Mouse (Mus musculus): ENCODE measurements around the gene Mbl2. TPM values are rescaled to one million over a fixed set of nuclear protein-coding genes. Genes with fewer than 3 reads are reported as not detected.
"Not testable (repeated sequence)": the region's sequence is repeated elsewhere in the genome, so short reads cannot be mapped to it uniquely, and the experiment has no call there.

The Mbl2 gene
- polyA plus RNA-seq (2015; fragmentation: Nextera tagmentation; extraction: Ambion mirVana), result not detected in 2 replicates

- Histone ChIP-seq H3K27me3 (no peaks in the 10 kb centered on the region), H3K9me3 (replicated peaks) (no peaks in the 10 kb centered on the region), H3K4me2 (no peak within 1 kb of the TSS), H3K4me3 (no peak within 1 kb of the TSS), H3K4me1 (replicated peaks) (no peaks in the 10 kb centered on the region), H3K9ac (no peak within 1 kb of the TSS), H3K27ac (no peak within 1 kb of the TSS), H3K36me3 (no peaks in the 10 kb centered on the region)
- ATAC-seq (replicated peaks; ENCODE audit: insufficient number of reproducible peaks, insufficient read depth, low FRiP score, low read depth), result no peak
- 89% methylated on average over 3 of the region's 3 CpGs for WGBS
Measured at GRCm38 (mm10) chr19:30232691-30233090, at the start of gene Mbl2. TSS of gene Mbl2 (plus strand) at chr19:30232942.

GRCm38 (mm10) chr19:30185536-30185935 is 47.2 kb upstream of the Mbl2 start:
- Histone ChIP-seq H3K4me2 (no peak overlapping the region), H3K9ac (no peak overlapping the region), H3K36me3 (no peaks in the 10 kb centered on the region), H3K27ac (no peak overlapping the region), H3K4me3 (no peak overlapping the region), H3K4me1 (replicated peaks) (no peaks in the 10 kb centered on the region), H3K9me3 (replicated peaks) (peaks cover 9% of the 10 kb centered on the region; the same call in 1 of the 2 replicates), H3K27me3 (no peaks in the 10 kb centered on the region)
- no peak for ATAC-seq (replicated peaks; ENCODE audit: insufficient number of reproducible peaks, insufficient read depth, low FRiP score, low read depth)
- 67% methylated on average over 2 of the region's 2 CpGs for WGBS

- peaks cover 9% of the 10 kb centered on the region; the same call in 1 of the 2 replicates for H3K9me3 ChIP-seq (replicated peaks)
- 88% methylated on average over 2 of the region's 2 CpGs for WGBS
Measured at GRCm38 (mm10) chr19:30187232-30187631, 45.5 kb upstream of the Mbl2 start.

GRCm38 (mm10) chr19:30194999-30195398 is 37.7 kb upstream of the Mbl2 start:
- Histone ChIP-seq H3K4me3 (no peak overlapping the region), H3K27ac (no peak overlapping the region), H3K4me1 (replicated peaks) (no peaks in the 10 kb centered on the region), H3K27me3 (no peaks in the 10 kb centered on the region), H3K9ac (no peak overlapping the region), H3K9me3 (replicated peaks) (0 out of 2 replicates have a peak, but pooled peaks cover 1% of the 10 kb centered on the region), H3K36me3 (no peaks in the 10 kb centered on the region), H3K4me2 (no peak overlapping the region)
- ATAC-seq (replicated peaks; ENCODE audit: insufficient number of reproducible peaks, insufficient read depth, low FRiP score, low read depth), result no peak
- WGBS, result 80% methylated on average over 6 of the region's 6 CpGs

More at GRCm38 (mm10) chr19:30187232-30187631, 45.5 kb upstream of the Mbl2 start:
- H3K36me3 ChIP-seq, result no peaks in the 10 kb centered on the region
- no peaks in the 10 kb centered on the region for H3K27me3 ChIP-seq
- no peak overlapping the region for H3K27ac ChIP-seq
- no peak for ATAC-seq (replicated peaks; ENCODE audit: insufficient number of reproducible peaks, insufficient read depth, low FRiP score, low read depth)
- no peak overlapping the region for H3K9ac ChIP-seq
- no peak overlapping the region for H3K4me2 ChIP-seq
- H3K4me3 ChIP-seq, result no peak overlapping the region
- H3K4me1 ChIP-seq (replicated peaks), result no peaks in the 10 kb centered on the region

GRCm38 (mm10) chr19:30202177-30202576 is 30.6 kb upstream of the Mbl2 start:
- no peaks in the 10 kb centered on the region for H3K36me3 ChIP-seq
- no peak for ATAC-seq (replicated peaks; ENCODE audit: insufficient number of reproducible peaks, insufficient read depth, low FRiP score, low read depth)
- no peak overlapping the region for H3K4me3 ChIP-seq
- 41% methylated on average over 7 of the region's 7 CpGs for WGBS
- no peaks in the 10 kb centered on the region for H3K4me1 ChIP-seq (replicated peaks)
- no peak overlapping the region for H3K4me2 ChIP-seq
- no peak overlapping the region for H3K27ac ChIP-seq
- no peak overlapping the region for H3K9ac ChIP-seq
- no peaks in the 10 kb centered on the region for H3K9me3 ChIP-seq (replicated peaks)
- no peaks in the 10 kb centered on the region for H3K27me3 ChIP-seq

GRCm38 (mm10) chr19:30205159-30205816 is 27.5 kb upstream of the Mbl2 start:
- 19% methylated on average over 12 of the region's 12 CpGs for WGBS
- H3K27me3 ChIP-seq, result no peaks in the 10 kb centered on the region
- no peaks in the 10 kb centered on the region for H3K4me1 ChIP-seq (replicated peaks)
- ATAC-seq (replicated peaks; ENCODE audit: insufficient number of reproducible peaks, insufficient read depth, low FRiP score, low read depth), result no peak
- H3K9me3 ChIP-seq (replicated peaks), result no peaks in the 10 kb centered on the region
- H3K27ac ChIP-seq, result no peak overlapping the region
- no peaks in the 10 kb centered on the region for H3K36me3 ChIP-seq
- H3K4me2 ChIP-seq, result no peak overlapping the region
- H3K4me3 ChIP-seq, result no peak overlapping the region
- H3K9ac ChIP-seq, result no peak overlapping the region

GRCm38 (mm10) chr19:30205874-30206273 is 26.9 kb upstream of the Mbl2 start:
- 75% methylated on average over 4 of the region's 4 CpGs for WGBS
- Histone ChIP-seq H3K4me3 (no peak overlapping the region), H3K4me1 (replicated peaks) (no peaks in the 10 kb centered on the region), H3K9me3 (replicated peaks) (no peaks in the 10 kb centered on the region), H3K9ac (no peak overlapping the region), H3K36me3 (no peaks in the 10 kb centered on the region), H3K4me2 (no peak overlapping the region), H3K27me3 (no peaks in the 10 kb centered on the region), H3K27ac (no peak overlapping the region)
- ATAC-seq (replicated peaks; ENCODE audit: insufficient number of reproducible peaks, insufficient read depth, low FRiP score, low read depth), result no peak

GRCm38 (mm10) chr19:30206981-30207380 is 25.8 kb upstream of the Mbl2 start:
- Histone ChIP-seq H3K27ac (no peak overlapping the region), H3K4me3 (no peak overlapping the region), H3K9ac (no peak overlapping the region), H3K9me3 (replicated peaks) (no peaks in the 10 kb centered on the region), H3K4me2 (no peak overlapping the region), H3K27me3 (no peaks in the 10 kb centered on the region), H3K4me1 (replicated peaks) (no peaks in the 10 kb centered on the region), H3K36me3 (no peaks in the 10 kb centered on the region)
- 65% methylated on average over 1 of the region's 1 CpGs for WGBS
- no peak for ATAC-seq (replicated peaks; ENCODE audit: insufficient number of reproducible peaks, insufficient read depth, low FRiP score, low read depth)

GRCm38 (mm10) chr19:30209006-30209405 is 23.7 kb upstream of the Mbl2 start:
- ATAC-seq (replicated peaks; ENCODE audit: insufficient number of reproducible peaks, insufficient read depth, low FRiP score, low read depth); H3K9ac ChIP-seq; H3K4me1 ChIP-seq (replicated peaks); H3K9me3 ChIP-seq (replicated peaks); H3K4me3 ChIP-seq; H3K27ac ChIP-seq; H3K4me2 ChIP-seq; H3K36me3 ChIP-seq; H3K27me3 ChIP-seq: not testable (repeated sequence)
- WGBS, result 83% methylated on average over 8 of the region's 8 CpGs

- no peaks in the 10 kb centered on the region for H3K4me1 ChIP-seq (replicated peaks)
- no peak overlapping the region for H3K4me3 ChIP-seq
- H3K27ac ChIP-seq, result no peak overlapping the region
- H3K9ac ChIP-seq, result no peak overlapping the region
- H3K4me2 ChIP-seq, result no peak overlapping the region
- H3K27me3 ChIP-seq, result no peaks in the 10 kb centered on the region
- no peaks in the 10 kb centered on the region for H3K36me3 ChIP-seq
- ATAC-seq (replicated peaks; ENCODE audit: insufficient number of reproducible peaks, insufficient read depth, low FRiP score, low read depth), result no peak
- H3K9me3 ChIP-seq (replicated peaks), result no peaks in the 10 kb centered on the region
- WGBS, result 20% methylated on average over 2 of the region's 2 CpGs
Measured at GRCm38 (mm10) chr19:30214026-30214425, 18.7 kb upstream of the Mbl2 start.

GRCm38 (mm10) chr19:30215736-30216135 is 17.0 kb upstream of the Mbl2 start:
- H3K27me3 ChIP-seq; H3K4me2 ChIP-seq; H3K36me3 ChIP-seq; H3K27ac ChIP-seq; ATAC-seq (replicated peaks; ENCODE audit: insufficient number of reproducible peaks, insufficient read depth, low FRiP score, low read depth); H3K4me3 ChIP-seq; H3K9ac ChIP-seq; H3K4me1 ChIP-seq (replicated peaks); H3K9me3 ChIP-seq (replicated peaks): not testable (repeated sequence)
- WGBS, result 55% methylated on average over 2 of the region's 2 CpGs

- H3K9me3 ChIP-seq (replicated peaks), result no peaks in the 10 kb centered on the region
- WGBS, result 70% methylated on average over 4 of the region's 4 CpGs
- H3K27ac ChIP-seq, result no peak overlapping the region
- H3K4me3 ChIP-seq, result no peak overlapping the region
- ATAC-seq (replicated peaks; ENCODE audit: insufficient number of reproducible peaks, insufficient read depth, low FRiP score, low read depth), result no peak
- no peaks in the 10 kb centered on the region for H3K36me3 ChIP-seq
- no peak overlapping the region for H3K9ac ChIP-seq
- no peaks in the 10 kb centered on the region for H3K27me3 ChIP-seq
- no peaks in the 10 kb centered on the region for H3K4me1 ChIP-seq (replicated peaks)
- H3K4me2 ChIP-seq, result no peak overlapping the region
Measured at GRCm38 (mm10) chr19:30216186-30216585, 16.6 kb upstream of the Mbl2 start.
